22 mouse cellular contexts compared by ENCODE assay signal in the genomic region with DNA sequence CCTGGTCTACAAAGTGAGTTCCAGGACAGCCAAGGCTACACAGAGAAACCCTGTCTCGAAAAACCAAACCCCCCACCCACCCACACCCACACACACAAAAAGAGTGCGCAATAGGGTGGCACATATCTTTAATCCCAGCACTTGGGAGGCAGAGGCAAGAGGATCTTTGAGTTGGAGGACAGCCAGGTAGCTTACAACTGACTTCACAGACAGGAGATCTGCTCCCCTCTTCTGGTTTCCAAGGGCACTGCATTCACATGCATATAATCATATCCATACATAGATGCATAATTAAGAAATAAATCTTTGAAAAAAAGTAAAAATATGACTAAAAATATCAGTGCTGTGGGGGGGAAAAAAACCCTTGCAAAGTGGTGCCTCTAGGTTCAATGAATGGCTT. TPM values are rescaled to one million over a fixed set of nuclear protein-coding genes. Genes with fewer than 3 reads are reported as not detected.
DNase-seq lines count a peak whose midpoint lies in the region; ATAC-seq and TF ChIP-seq lines count a peak whose summit lies in the region.
"Had no signal": no experiment of that assay in that cellular context is flagged by ENCODE, and none has a peak within 500 bp of the region (broad histone marks: within the 10 kb centered on the region; RNA-seq: fewer than 3 reads in every experiment).

No protein-coding gene starts in this region.

- no peak overlapping the region for H3K9ac ChIP-seq in heart, embryonic 12.5 days
- no peak overlapping the region for H3K9ac ChIP-seq in heart, adult 2 months (ENCODE audit: low read depth, low read length)
- H3K9ac ChIP-seq in liver, adult 2 months (ENCODE audit: low read depth, low read length) = no peak overlapping the region
- H3K9ac ChIP-seq in liver, embryonic 15.5 days = no peak overlapping the region
- H3K9ac ChIP-seq: hindbrain, embryonic 15.5 days; limb, embryonic 15.5 days; neural tube, embryonic 12.5 days had no signal

- intact Hi-C loops in heart, adult 2 months (cut with DNase I) = no loop called here
- intact Hi-C loops in left cerebral cortex, adult 2 months (cut with DNase I) = no loop called here

- peaks cover 33% of the 10 kb centered on the region for H3K4me1 ChIP-seq in heart, embryonic 12.5 days (replicated peaks)
- H3K4me1 ChIP-seq in heart, adult 2 months (ENCODE audit: control insufficient read depth, insufficient read depth, low read length) = peaks cover 17% of the 10 kb centered on the region
- peaks cover 34% of the 10 kb centered on the region for H3K4me1 ChIP-seq in liver, adult 2 months (ENCODE audit: control insufficient read depth, insufficient read depth, low read length)
- peaks cover 41% of the 10 kb centered on the region for H3K4me1 ChIP-seq in liver, embryonic 15.5 days (replicated peaks)

- no peak for TF ChIP-seq EP300 in heart, adult 2 months (IDR thresholded peaks at IDR 0.05; ENCODE audit: insufficient read depth, low read depth, low read length)

- H3K4me3 ChIP-seq in heart, embryonic 12.5 days = no peak overlapping the region
- H3K4me3 ChIP-seq in heart, adult 2 months = no peak overlapping the region
- H3K4me3 ChIP-seq in liver, adult 2 months (ENCODE audit: insufficient read depth, low read depth, low read length) = no peak overlapping the region
- no peak overlapping the region for H3K4me3 ChIP-seq in liver, embryonic 15.5 days (replicated peaks)
- H3K4me3 ChIP-seq in left cerebral cortex, adult 2 months = no peak overlapping the region
- H3K4me3 ChIP-seq: heart, embryonic 13.5 days; hindbrain, embryonic 15.5 days; limb, embryonic 15.5 days; neural tube, embryonic 12.5 days had no signal

- ATAC-seq in heart, embryonic 12.5 days (ENCODE audit: insufficient number of reproducible peaks, low FRiP score) = no peak
- no peak for ATAC-seq in liver, embryonic 15.5 days (ENCODE audit: insufficient read depth)
- ATAC-seq: activated CD4-positive, CD25-positive, alpha-beta regulatory T cell, adult 4 months had no signal

- DNase-seq in heart, adult 2 months = no peak
- DNase-seq in liver, adult 2 months (ENCODE audit: extremely low read depth, low read depth, low spot score) = peak; percentile 65
- DNase-seq in liver (no peak), ZHBTc4 (ENCODE audit: low read depth, low spot score) (peak; percentile 26)
- no peak for DNase-seq in left cerebral cortex, adult 2 months (ENCODE audit: extremely low spot score in 1 of 2, low spot score in 2 of 2)
- no peak for DNase-seq in adrenal gland, postnatal 25 days
- DNase-seq: adrenal gland, postnatal 36 days; cerebellum, adult 18-20 months; cerebellum, postnatal 25 days; embryo, embryonic 11 days; heart, postnatal 36 days; kidney, adult 18-20 months; lung, postnatal 14 days; right cerebral cortex, postnatal 4 days; thymus, postnatal 14 days had no signal

- no peaks in the 10 kb centered on the region for H3K36me3 ChIP-seq in heart, embryonic 12.5 days
- H3K36me3 ChIP-seq in heart, adult 2 months (ENCODE audit: control insufficient read depth, insufficient read depth, low read length) = peaks cover 18% of the 10 kb centered on the region
- no peaks in the 10 kb centered on the region for H3K36me3 ChIP-seq in liver, adult 2 months (ENCODE audit: control insufficient read depth, insufficient read depth, low read length)
- H3K36me3 ChIP-seq in liver, embryonic 15.5 days (replicated peaks) = 0 out of 2 replicates have a peak, but pooled peaks cover 15% of the 10 kb centered on the region
- H3K36me3 ChIP-seq: hindbrain, embryonic 15.5 days; limb, embryonic 15.5 days; neural tube, embryonic 12.5 days had no signal

- no peak for TF ChIP-seq CTCF in heart, adult 2 months (IDR thresholded peaks at IDR 0.05)
- TF ChIP-seq CTCF in liver, adult 2 months (IDR thresholded peaks at IDR 0.05; ENCODE audit: low read depth, low read length) = peak; percentile 21
- no peak for TF ChIP-seq CTCF in left cerebral cortex, adult 2 months (IDR thresholded peaks at IDR 0.05)

- no peak overlapping the region for H3K4me2 ChIP-seq in heart, embryonic 12.5 days
- H3K4me2 ChIP-seq in liver, embryonic 15.5 days = peak overlapping the region; percentile 6; the same call in 1 of the 2 replicates
- H3K4me2 ChIP-seq: hindbrain, embryonic 15.5 days; limb, embryonic 15.5 days; neural tube, embryonic 12.5 days had no signal

- H3K9me3 ChIP-seq in heart, embryonic 12.5 days (replicated peaks) = no peaks in the 10 kb centered on the region
- no peaks in the 10 kb centered on the region for H3K9me3 ChIP-seq in liver, embryonic 15.5 days (replicated peaks)
- H3K9me3 ChIP-seq: heart, embryonic 13.5 days; hindbrain, embryonic 15.5 days; limb, embryonic 15.5 days; neural tube, embryonic 12.5 days had no signal

- TF ChIP-seq POLR2A in heart, adult 2 months (IDR thresholded peaks at IDR 0.05; ENCODE audit: insufficient read depth, low read depth, low read length) = no peak
- no peak for TF ChIP-seq POLR2A in liver, adult 2 months (IDR thresholded peaks at IDR 0.05; ENCODE audit: extremely low read depth, insufficient read depth, low read length)

- peak overlapping the region; percentile 89; the same call in 1 of the 2 replicates for H3K27ac ChIP-seq in heart, embryonic 12.5 days (ENCODE audit: poor library complexity, severe bottlenecking)
- H3K27ac ChIP-seq in heart, adult 2 months = no peak overlapping the region
- no peak overlapping the region for H3K27ac ChIP-seq in liver, adult 2 months (replicated peaks; ENCODE audit: insufficient read depth, low read depth, low read length)
- no peak overlapping the region for H3K27ac ChIP-seq in liver, embryonic 15.5 days (replicated peaks)
- no peak overlapping the region for H3K27ac ChIP-seq in left cerebral cortex, adult 2 months
- H3K27ac ChIP-seq: hindbrain, embryonic 15.5 days; limb, embryonic 15.5 days; neural tube, embryonic 12.5 days had no signal

- WGBS in heart, embryonic 12.5 days = 87% methylated on average over 2 of the region's 2 CpGs
- 94% methylated on average over 2 of the region's 2 CpGs for WGBS in heart, adult 2 months
- WGBS in liver, adult 2 months = 77% methylated on average over 2 of the region's 2 CpGs
- WGBS in liver, embryonic 15.5 days (ENCODE audit: insufficient replicate concordance) = 77% methylated on average over 2 of the region's 2 CpGs

- no peaks in the 10 kb centered on the region for H3K27me3 ChIP-seq in heart, embryonic 12.5 days (replicated peaks)
- no peaks in the 10 kb centered on the region for H3K27me3 ChIP-seq in heart, adult 2 months (ENCODE audit: control insufficient read depth, insufficient read depth, low read length)
- H3K27me3 ChIP-seq in liver, adult 2 months (ENCODE audit: control insufficient read depth, insufficient read depth, low read length) = no peaks in the 10 kb centered on the region
- H3K27me3 ChIP-seq in liver, embryonic 15.5 days = no peaks in the 10 kb centered on the region
- H3K27me3 ChIP-seq: heart, embryonic 13.5 days; hindbrain, embryonic 15.5 days; limb, embryonic 15.5 days; neural tube, embryonic 12.5 days had no signal

- H3K79me2 ChIP-seq in heart, adult 2 months (replicated peaks; ENCODE audit: control insufficient read depth, insufficient read depth, low read length) = peaks cover 23% of the 10 kb centered on the region
- H3K79me2 ChIP-seq in liver, adult 2 months (ENCODE audit: control insufficient read depth, insufficient read depth, low read length) = peaks cover 52% of the 10 kb centered on the region

RNA-seq across cellular contexts. Expression of a gene that starts 25.7 kb away (rescaled TPM):
- polyA plus RNA-seq in heart, embryonic 12.5 days (2016; fragmentation: Nextera tagmentation; extraction: Ambion mirVana) = 72.6 and 76.6 TPM in 2 replicates
- total RNA-seq in heart, adult 2 months (2021) = 10 to 100 TPM; 53.3 to 55.6 TPM
- polyA plus RNA-seq in heart, adult 2 months (2012; rRNA removed) = 16.5 and 21.7 TPM in 2 replicates
- 10.5 and 18.6 TPM in 2 replicates for total RNA-seq in liver, adult 2 months (2014; rRNA removed)
- 18.3 and 18.4 TPM in 2 replicates for polyA plus RNA-seq in liver, adult 2 months (2012; rRNA removed)
- 31.5 and 34.7 TPM in 2 replicates for polyA plus RNA-seq in liver, embryonic 15.5 days (2015; fragmentation: Nextera tagmentation; extraction: Ambion mirVana)
- 100 to 1,000 TPM; 121 to 138 TPM for total RNA-seq in left cerebral cortex, adult 2 months (2021)
- 122 and 143 TPM in 2 replicates for total RNA-seq in adrenal gland, postnatal 25 days (2021)

Comparison
In these comparisons a context has a peak if more than half of its experiments do, and no peak if none do; other contexts are left out.
1. DNase-seq: peak in liver, adult 2 months (single experiment) and ZHBTc4 (single experiment); none in heart, adult 2 months (0 of 2), liver (single experiment), left cerebral cortex, adult 2 months (0 of 2) and adrenal gland, postnatal 25 days (single experiment).